Comparison of ENCODE assay signal across 23 mouse cellular contexts in genomic region chr6:135390398-135390797, GRCm38 (mm10). TPM values are rescaled to one million over a fixed set of nuclear protein-coding genes. Genes with fewer than 3 reads are reported as not detected.
DNase-seq lines count a peak whose midpoint lies in the region; ATAC-seq and TF ChIP-seq lines count a peak whose summit lies in the region.
"Had no signal": no experiment of that assay in that cellular context is flagged by ENCODE, and none has a peak within 500 bp of the region (broad histone marks: within the 10 kb centered on the region; RNA-seq: fewer than 3 reads in every experiment).

No protein-coding gene starts in this region.

- no peak overlapping the region for H3K9ac ChIP-seq in kidney, embryonic 16.5 days (replicated peaks; ENCODE audit: low read length)
- no peak overlapping the region for H3K9ac ChIP-seq in stomach, embryonic 15.5 days
- H3K9ac ChIP-seq in stomach, postnatal 0 days (ENCODE audit: low read length) = no peak overlapping the region
- H3K9ac ChIP-seq: forebrain, embryonic 13.5 days; forebrain, postnatal 0 days; heart, embryonic 15.5 days; hindbrain, embryonic 12.5 days had no signal

- no peak for TF ChIP-seq CTCF in stomach, postnatal 0 days (IDR thresholded peaks at IDR 0.05; ENCODE audit: low read depth)
- TF ChIP-seq CTCF in left cerebral cortex, adult 2 months (IDR thresholded peaks at IDR 0.05) = no peak

- intact Hi-C loops in left cerebral cortex, adult 2 months (cut with DNase I) = no loop called here

- no peak overlapping the region for H3K4me2 ChIP-seq in kidney, embryonic 16.5 days (replicated peaks; ENCODE audit: low read depth, low read length)
- no peak overlapping the region for H3K4me2 ChIP-seq in stomach, embryonic 15.5 days
- H3K4me2 ChIP-seq in stomach, postnatal 0 days (replicated peaks; ENCODE audit: low read depth) = no peak overlapping the region
- H3K4me2 ChIP-seq: forebrain, embryonic 13.5 days; heart, embryonic 11.5 days; heart, embryonic 15.5 days; hindbrain, embryonic 12.5 days had no signal

- 0 out of 2 replicates have a peak, but pooled peaks have one; percentile 23 for ATAC-seq in kidney, embryonic 16.5 days (ENCODE audit: low FRiP score, low TSS enrichment)
- ATAC-seq in stomach, embryonic 15.5 days (ENCODE audit: insufficient read depth, low FRiP score, low read depth) = 0 out of 2 replicates have a peak, but pooled peaks have one; percentile 25
- ATAC-seq in stomach, postnatal 0 days (ENCODE audit: low FRiP score, low TSS enrichment) = no peak
- ATAC-seq in megakaryocyte progenitor cell, adult 5-6 weeks (replicated peaks; ENCODE audit: poor library complexity) = peak; percentile 74
- ATAC-seq: activated CD4-positive, CD25-positive, alpha-beta regulatory T cell, adult 4 months; forebrain, embryonic 13.5 days; forebrain, postnatal 0 days; hindbrain, postnatal 0 days had no signal

- no peaks in the 10 kb centered on the region for H3K9me3 ChIP-seq in kidney, embryonic 16.5 days (ENCODE audit: low read length)
- H3K9me3 ChIP-seq in stomach, embryonic 15.5 days = no peaks in the 10 kb centered on the region
- no peaks in the 10 kb centered on the region for H3K9me3 ChIP-seq in stomach, postnatal 0 days (ENCODE audit: control insufficient read depth, low read length)
- H3K9me3 ChIP-seq: embryonic facial prominence, embryonic 10.5 days; forebrain, embryonic 13.5 days; heart, embryonic 15.5 days; hindbrain, embryonic 12.5 days had no signal

- no peak for TF ChIP-seq EP300 in stomach, postnatal 0 days (optimal IDR thresholded peaks at IDR 0.05)

- no peak overlapping the region for H3K4me3 ChIP-seq in kidney, embryonic 16.5 days (ENCODE audit: low read length)
- no peak overlapping the region for H3K4me3 ChIP-seq in stomach, embryonic 15.5 days (replicated peaks)
- H3K4me3 ChIP-seq in stomach, postnatal 0 days (ENCODE audit: low read depth, low read length) = no peak overlapping the region
- no peak overlapping the region for H3K4me3 ChIP-seq in left cerebral cortex, adult 2 months
- H3K4me3 ChIP-seq: embryonic facial prominence, embryonic 10.5 days; forebrain, embryonic 13.5 days; heart, adult 2 months; heart, embryonic 15.5 days; hindbrain, embryonic 12.5 days had no signal

- no peaks in the 10 kb centered on the region for H3K27me3 ChIP-seq in kidney, embryonic 16.5 days (ENCODE audit: insufficient read depth, low read length)
- H3K27me3 ChIP-seq in stomach, embryonic 15.5 days (replicated peaks) = no peaks in the 10 kb centered on the region
- H3K27me3 ChIP-seq in stomach, postnatal 0 days (ENCODE audit: control insufficient read depth, insufficient read depth, low read length) = no peaks in the 10 kb centered on the region
- H3K27me3 ChIP-seq: forebrain, embryonic 13.5 days; heart, embryonic 15.5 days; hindbrain, embryonic 12.5 days had no signal

- 0 out of 2 replicates have a peak, but pooled peaks cover 6% of the 10 kb centered on the region for H3K4me1 ChIP-seq in kidney, embryonic 16.5 days (ENCODE audit: insufficient read depth, low read length)
- peaks cover 11% of the 10 kb centered on the region; the same call in 1 of the 2 replicates for H3K4me1 ChIP-seq in stomach, embryonic 15.5 days
- H3K4me1 ChIP-seq in stomach, postnatal 0 days (replicated peaks; ENCODE audit: control insufficient read depth, insufficient read depth) = 0 out of 2 replicates have a peak, but pooled peaks cover 6% of the 10 kb centered on the region
- H3K4me1 ChIP-seq: embryonic facial prominence, embryonic 10.5 days; forebrain, embryonic 13.5 days; heart, embryonic 15.5 days; hindbrain, embryonic 12.5 days had no signal

- no peaks in the 10 kb centered on the region for H3K36me3 ChIP-seq in kidney, embryonic 16.5 days (ENCODE audit: insufficient read depth, low read length)
- no peaks in the 10 kb centered on the region for H3K36me3 ChIP-seq in stomach, embryonic 15.5 days
- no peaks in the 10 kb centered on the region for H3K36me3 ChIP-seq in stomach, postnatal 0 days (ENCODE audit: control insufficient read depth, insufficient read depth, low read length)
- H3K36me3 ChIP-seq: embryonic facial prominence, embryonic 10.5 days; heart, embryonic 15.5 days; hindbrain, embryonic 12.5 days had no signal

- H3K27ac ChIP-seq in kidney, embryonic 16.5 days (ENCODE audit: low read length) = no peak overlapping the region
- H3K27ac ChIP-seq in stomach, embryonic 15.5 days = no peak overlapping the region
- H3K27ac ChIP-seq in stomach, postnatal 0 days (replicated peaks) = no peak overlapping the region
- no peak overlapping the region for H3K27ac ChIP-seq in left cerebral cortex, adult 2 months
- H3K27ac ChIP-seq: embryonic facial prominence, embryonic 10.5 days; forebrain, embryonic 13.5 days; heart, adult 2 months; heart, embryonic 15.5 days; hindbrain, embryonic 12.5 days; hindbrain, postnatal 0 days had no signal

- 59% methylated on average over 3 of the region's 3 CpGs for WGBS in kidney, embryonic 16.5 days
- 50% methylated on average over 3 of the region's 3 CpGs for WGBS in stomach, embryonic 15.5 days
- 46% methylated on average over 3 of the region's 3 CpGs for WGBS in stomach, postnatal 0 days

- DNase-seq in kidney, adult 18-20 months = no peak
- no peak for DNase-seq in stomach, postnatal 0 days (ENCODE audit: low spot score)
- DNase-seq in thymus, postnatal 10 days (ENCODE audit: low spot score in 2 of 2) = no peak
- DNase-seq in left cerebral cortex, adult 2 months (ENCODE audit: extremely low spot score in 1 of 2, low spot score in 2 of 2) = no peak
- DNase-seq: adrenal gland, postnatal 14 days; cerebellum, adult 11-12 months; cerebellum, adult 9-10 months; cerebellum, postnatal 25 days; forebrain, postnatal 0 days; gastrocnemius, postnatal 14 days; heart, adult 2 months; heart, postnatal 14 days had no signal

RNA-seq across cellular contexts. Expression of gene Emp1, which starts 28.1 kb away (rescaled TPM):
- polyA plus RNA-seq in kidney, embryonic 16.5 days (2015; fragmentation: Nextera tagmentation; extraction: Ambion mirVana) = 56.3 and 67.2 TPM in 2 replicates
- polyA plus RNA-seq in stomach, embryonic 15.5 days (2015; fragmentation: Nextera tagmentation; extraction: Ambion mirVana) = 77.5 and 112 TPM in 2 replicates
- polyA plus RNA-seq in stomach, postnatal 0 days (2015; fragmentation: Nextera tagmentation; extraction: Ambion mirVana) = 88.1 and 105 TPM in 2 replicates
- total RNA-seq in megakaryocyte progenitor cell, adult 5-6 weeks (2015) = 0.64 and 0.74 TPM in 2 replicates
- total RNA-seq in megakaryocyte progenitor cell, adult 5-6 weeks (2017) = 0.75 and 1.1 TPM in 2 replicates
- 1 to 10 TPM; 2.6 TPM for total RNA-seq in left cerebral cortex, adult 2 months (2021)
- total RNA-seq: MEL had no signal
